Mouse (Mus musculus): Measurements from ENCODE around the gene Lmo2.
"Not testable (repeated sequence)": the region's sequence is repeated elsewhere in the genome, so short reads cannot be mapped to it uniquely, and the experiment has no call there.

GRCm38 (mm10) chr2:103987595-103987994 is 29.8 kb downstream of the Lmo2 start:
- not testable (repeated sequence) for TF ChIP-seq GATA1 (IDR thresholded peaks at IDR 0.05; ENCODE audit: borderline replicate concordance, low read length); FLI1 (IDR thresholded peaks at IDR 0.05; ENCODE audit: low read length)
